Mouse (Mus musculus) adrenal gland, postnatal 4 days (tissue): ENCODE results near the gene Fars2. TPM values are rescaled to one million over a fixed set of nuclear protein-coding genes. Genes with fewer than 3 reads are reported as not detected.

ENCODE experiments used
- DNase-seq, 2 experiments: peaks; one replicate each; pipeline ENCODE4 v3.0.0; 2021 to 2022; ENCODE audit warnings: low spot score in 2 of 2, mixed read lengths in 2 of 2
- total RNA-seq, 2 experiments: library from RNA; stranded (reverse); gene quantifications; 2 replicates each; pipeline ENCODE4 v1.2.3; 2021

Fars2 gene
- total RNA-seq, 2 experiments from 2014 or later = 81.7 to 82.0 TPM

- no peak for DNase-seq
Observed at GRCm38 (mm10) chr13:36623556-36623955, 506.3 kb downstream of the Fars2 start.

- DNase-seq = no peak
Observed at GRCm38 (mm10) chr13:36629154-36629553, 511.9 kb downstream of the Fars2 start.

GRCm38 (mm10) chr13:36648257-36648656, 531.0 kb downstream of the Fars2 start:
- DNase-seq = no peak

GRCm38 (mm10) chr13:36654251-36654650, 537.0 kb downstream of the Fars2 start:
- no peak for DNase-seq

GRCm38 (mm10) chr13:36679345-36679744, 562.1 kb downstream of the Fars2 start:
- no peak for DNase-seq

- DNase-seq = no peak
Observed at GRCm38 (mm10) chr13:36680690-36681355, 563.6 kb downstream of the Fars2 start.

GRCm38 (mm10) chr13:36683581-36683980, 566.4 kb downstream of the Fars2 start:
- DNase-seq = no peak

- peak in 1 of 2 experiments; percentile 14 for DNase-seq
Observed at GRCm38 (mm10) chr13:36695516-36696201, 578.4 kb downstream of the Fars2 start.

- peak; percentile 19 to 48 for DNase-seq
Observed at GRCm38 (mm10) chr13:36696351-36696771, 579.1 kb downstream of the Fars2 start.

GRCm38 (mm10) chr13:36707088-36707690, 590.0 kb downstream of the Fars2 start:
- DNase-seq = no peak

- no peak for DNase-seq
Observed at GRCm38 (mm10) chr13:36714101-36714500, 596.9 kb downstream of the Fars2 start.

- DNase-seq = no peak
Observed at GRCm38 (mm10) chr13:36716708-36717107, 599.5 kb downstream of the Fars2 start.

- DNase-seq = no peak
Observed at GRCm38 (mm10) chr13:36717376-36717775, 600.2 kb downstream of the Fars2 start.

GRCm38 (mm10) chr13:36720297-36721017, 603.2 kb downstream of the Fars2 start:
- no peak for DNase-seq

- no peak for DNase-seq
Observed at GRCm38 (mm10) chr13:36722309-36722708, 605.1 kb downstream of the Fars2 start.

- DNase-seq = no peak
Observed at GRCm38 (mm10) chr13:36723726-36724300, 606.6 kb downstream of the Fars2 start.

GRCm38 (mm10) chr13:36724533-36725470, 607.6 kb downstream of the Fars2 start:
- no peak for DNase-seq

- no peak for DNase-seq
Observed at GRCm38 (mm10) chr13:36725881-36726280, 608.7 kb downstream of the Fars2 start.

- no peak for DNase-seq
Observed at GRCm38 (mm10) chr13:36726551-36726950, 609.3 kb downstream of the Fars2 start.
